Mouse (Mus musculus) brain, embryonic 14.5 days (tissue): ENCODE results near the gene Lamc2. TPM values are rescaled to one million over a fixed set of nuclear protein-coding genes. Genes with fewer than 3 reads are reported as not detected.
A peak's percentile ranks its signal among the peaks of the same experiment; 100 is the strongest.

Source experiments
- DNase-seq: peaks from one replicate; pipeline ENCODE4 v3.0.0-alpha.2; 2011; ENCODE audit warnings: low read depth
- CTCF ChIP-seq: fragments of 200-500 bp; IDR thresholded peaks from 2 replicates; pipeline ENCODE4 v1.5.1; 2012; ENCODE audit warnings: inconsistent platforms, mild to moderate bottlenecking, moderate library complexity, borderline replicate concordance; ENCODE audit not compliant: insufficient read depth, insufficient read length; ENCODE audit errors: extremely low read depth
- POLR2A ChIP-seq: fragments of 200-500 bp; IDR thresholded peaks from 2 replicates; pipeline ENCODE4 v1.6.1; 2012; ENCODE audit warnings: mild to moderate bottlenecking, inconsistent platforms, borderline replicate concordance; ENCODE audit not compliant: poor library complexity, insufficient read depth, insufficient read length, severe bottlenecking; ENCODE audit errors: extremely low read depth
- polyA plus RNA-seq: library from polyadenylated mRNA; depleted of rRNA; stranded (reverse); fragments of >200 nt; gene quantifications from 2 replicates; pipeline ENCODE4 v1.2.3, GENCODE M21; 2012

Gene Lamc2
- polyA plus RNA-seq, 1 experiment, result 2.0 TPM

GRCm38 (mm10) chr1:153140265-153140664 is 46.0 kb downstream of the Lamc2 start:
- TF ChIP-seq CTCF (no peak), POLR2A (no peak)
- DNase-seq, result no peak

GRCm38 (mm10) chr1:153139635-153140034 is 46.6 kb downstream of the Lamc2 start:
- DNase-seq, result no peak
- TF ChIP-seq POLR2A (no peak), CTCF (no peak)

- TF ChIP-seq CTCF, result no peak
- no peak for TF ChIP-seq POLR2A
- peak; percentile 60 for DNase-seq
Measured at GRCm38 (mm10) chr1:153138486-153138885, 47.8 kb downstream of the Lamc2 start.

GRCm38 (mm10) chr1:153136647-153137046 is 49.6 kb downstream of the Lamc2 start:
- no peak for DNase-seq
- TF ChIP-seq CTCF (no peak), POLR2A (no peak)

- DNase-seq, result peak; percentile 59
- TF ChIP-seq POLR2A (no peak), CTCF (no peak)
Measured at GRCm38 (mm10) chr1:153133865-153134781, 52.1 kb downstream of the Lamc2 start.

GRCm38 (mm10) chr1:153129992-153130713 is 56.1 kb downstream of the Lamc2 start:
- TF ChIP-seq CTCF (no peak), POLR2A (no peak)
- DNase-seq, result no peak

GRCm38 (mm10) chr1:153128780-153129179 is 57.5 kb downstream of the Lamc2 start:
- no peak for DNase-seq

GRCm38 (mm10) chr1:153127622-153128021 is 58.6 kb downstream of the Lamc2 start:
- TF ChIP-seq CTCF (no peak), POLR2A (no peak)
- DNase-seq, result no peak

More at GRCm38 (mm10) chr1:153128780-153129179, 57.5 kb downstream of the Lamc2 start:
- TF ChIP-seq POLR2A, result no peak
- no peak for TF ChIP-seq CTCF

GRCm38 (mm10) chr1:153126491-153127381 is 59.5 kb downstream of the Lamc2 start:
- TF ChIP-seq POLR2A, result no peak
- no peak for TF ChIP-seq CTCF
- DNase-seq, result no peak

GRCm38 (mm10) chr1:153125287-153126275 is 60.7 kb downstream of the Lamc2 start:
- no peak for DNase-seq
- TF ChIP-seq CTCF (no peak), POLR2A (no peak)
